Mouse (Mus musculus): Measurements from ENCODE around the gene Nr1d1. TPM values are rescaled to one million over a fixed set of nuclear protein-coding genes. Genes with fewer than 3 reads are reported as not detected.
A peak's percentile ranks its signal among the peaks of the same experiment; 100 is the strongest.

The Nr1d1 gene
- polyA plus RNA-seq, 1 experiment = 4.1 TPM

DNA sequence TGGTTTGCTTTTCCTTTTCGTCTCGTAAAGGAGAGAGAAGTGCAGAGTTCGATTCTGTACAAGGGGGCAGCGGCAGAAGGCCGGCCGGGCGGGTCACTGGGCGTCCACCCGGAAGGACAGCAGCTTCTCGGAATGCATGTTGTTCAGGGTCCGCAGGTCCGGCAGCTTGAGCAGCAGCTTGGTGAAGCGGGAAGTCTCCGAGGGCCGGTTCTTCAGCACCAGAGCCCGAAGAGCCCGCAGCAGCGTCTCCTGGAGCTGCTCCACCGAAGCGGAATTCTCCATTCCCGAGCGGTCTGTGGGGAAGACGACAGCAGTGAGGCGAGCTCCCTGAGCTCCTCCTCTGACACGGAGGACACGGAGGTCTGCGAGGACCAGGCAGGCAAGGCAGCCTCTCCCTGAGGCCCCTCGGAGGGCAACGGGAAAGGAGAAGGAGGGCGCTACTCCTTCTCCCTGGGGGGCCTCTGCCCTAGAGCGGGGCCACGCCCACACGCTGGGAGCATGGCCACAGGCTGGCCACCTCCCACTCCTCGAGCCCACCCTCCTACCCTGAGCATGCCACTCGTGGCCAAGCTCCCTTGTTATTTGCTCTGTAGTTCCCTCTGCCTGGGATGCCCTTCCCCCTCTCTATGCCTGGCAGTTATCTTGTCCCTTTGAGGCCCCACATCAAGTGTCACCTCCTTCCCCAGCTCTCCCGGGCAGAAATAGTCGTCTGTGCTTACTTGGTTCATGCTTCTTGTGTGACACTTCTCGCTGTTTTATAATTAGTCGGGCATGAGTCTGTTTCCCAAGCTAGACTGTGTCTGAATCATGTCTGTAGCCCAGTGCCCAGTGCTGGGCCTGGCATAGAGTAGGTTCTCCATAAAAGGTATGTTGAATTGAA, 6.8 kb downstream of the Nr1d1 start:
- DNase-seq (ENCODE audit: low read depth) = peak; percentile 44
- TF ChIP-seq CTCF (IDR thresholded peaks at IDR 0.05; ENCODE audit: borderline replicate concordance, extremely low read depth, insufficient read depth, insufficient read length) = no peak
- no peak for TF ChIP-seq POLR2A (IDR thresholded peaks at IDR 0.05; ENCODE audit: borderline replicate concordance, extremely low read depth, insufficient read depth, insufficient read length, poor library complexity, severe bottlenecking)

DNA sequence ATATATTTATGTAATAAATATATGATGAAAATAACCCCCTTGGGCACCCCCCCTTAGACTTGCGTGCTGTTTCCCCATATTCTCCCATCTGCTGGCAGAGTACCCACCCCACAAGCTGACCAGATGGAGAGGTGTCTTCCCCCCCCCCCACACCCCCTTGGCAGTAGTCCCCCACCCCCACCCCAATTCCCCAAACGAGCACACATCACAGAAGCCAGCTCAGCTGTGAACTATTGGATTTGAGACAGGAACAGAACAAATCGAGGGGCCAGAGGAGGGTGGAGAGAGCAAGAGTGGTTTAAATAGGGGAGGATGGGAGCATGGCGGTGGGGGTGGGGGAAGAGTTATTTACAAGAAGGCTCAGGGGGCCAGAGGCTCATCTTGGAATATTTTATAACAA, 7.4 kb downstream of the Nr1d1 start:
- DNase-seq (ENCODE audit: low read depth) = peak; percentile 80
- TF ChIP-seq POLR2A (IDR thresholded peaks at IDR 0.05; ENCODE audit: borderline replicate concordance, extremely low read depth, insufficient read depth, insufficient read length, poor library complexity, severe bottlenecking) (no peak), CTCF (IDR thresholded peaks at IDR 0.05; ENCODE audit: borderline replicate concordance, extremely low read depth, insufficient read depth, insufficient read length) (no peak)

DNA sequence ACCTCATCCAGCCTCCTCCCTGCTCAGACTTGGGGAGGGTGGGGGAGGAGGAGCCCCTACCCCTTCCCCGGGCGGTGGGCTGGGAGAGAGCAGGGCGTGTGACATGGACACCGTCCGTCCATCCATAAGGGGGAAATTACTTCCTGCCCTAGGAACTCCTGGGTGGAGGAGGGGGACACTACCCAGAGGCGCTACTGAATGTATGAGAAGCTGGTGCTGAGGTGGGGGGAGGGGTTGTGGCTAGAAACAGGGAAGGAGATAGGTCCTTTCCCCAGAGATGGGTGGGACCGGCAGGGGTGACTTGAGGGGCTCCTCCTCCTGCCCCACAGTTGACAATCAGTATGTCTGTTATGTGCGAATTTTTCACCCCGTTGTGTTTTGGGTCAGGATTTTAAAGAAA, 7.9 kb downstream of the Nr1d1 start:
- TF ChIP-seq CTCF (IDR thresholded peaks at IDR 0.05; ENCODE audit: borderline replicate concordance, extremely low read depth, insufficient read depth, insufficient read length) (no peak), POLR2A (IDR thresholded peaks at IDR 0.05; ENCODE audit: borderline replicate concordance, extremely low read depth, insufficient read depth, insufficient read length, poor library complexity, severe bottlenecking) (no peak)
- peak; percentile 88 for DNase-seq (ENCODE audit: low read depth)

DNA sequence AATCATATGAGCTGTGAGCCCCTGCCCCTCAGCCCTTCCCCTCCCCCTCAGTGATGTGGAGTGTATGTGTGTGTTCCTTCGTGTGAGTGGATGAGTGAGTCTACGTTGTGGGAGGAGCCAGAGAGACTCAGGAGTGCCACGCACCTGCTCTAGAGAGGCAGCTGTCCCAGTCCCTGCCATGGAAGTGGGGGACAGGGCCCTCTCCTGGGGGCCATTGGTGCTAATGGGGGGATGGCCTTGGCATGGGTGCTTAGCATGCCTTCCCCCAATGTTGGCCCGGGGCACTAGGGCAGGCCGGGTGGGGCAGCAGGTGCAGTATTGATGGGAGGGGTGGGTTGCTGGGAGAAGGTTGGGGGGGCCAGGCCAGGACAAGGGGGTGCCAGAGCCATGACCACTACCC, 8.3 kb downstream of the Nr1d1 start:
- DNase-seq (ENCODE audit: low read depth) = peak; percentile 45
- TF ChIP-seq POLR2A (IDR thresholded peaks at IDR 0.05; ENCODE audit: borderline replicate concordance, extremely low read depth, insufficient read depth, insufficient read length, poor library complexity, severe bottlenecking) (no peak), CTCF (IDR thresholded peaks at IDR 0.05; ENCODE audit: borderline replicate concordance, extremely low read depth, insufficient read depth, insufficient read length) (no peak)

DNA sequence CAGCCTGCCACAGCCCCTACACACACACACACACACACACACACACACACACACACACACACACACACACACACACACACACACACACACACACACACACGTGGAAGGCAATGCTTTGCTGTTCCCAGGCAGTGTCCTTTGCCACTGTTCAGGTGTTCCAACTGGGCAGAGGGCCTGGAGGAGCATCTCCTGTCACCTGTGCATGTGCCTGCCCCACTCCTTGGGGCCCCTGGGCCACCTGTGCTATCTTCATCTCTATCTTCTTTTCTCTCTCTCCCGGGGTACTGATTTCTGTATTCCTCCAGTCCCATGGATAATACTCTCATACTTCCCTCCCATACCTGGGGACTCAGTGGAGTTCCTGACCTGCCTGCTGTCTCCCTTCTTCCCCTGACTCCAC, 8.8 kb downstream of the Nr1d1 start:
- no peak for DNase-seq (ENCODE audit: low read depth)
- TF ChIP-seq POLR2A (IDR thresholded peaks at IDR 0.05; ENCODE audit: borderline replicate concordance, extremely low read depth, insufficient read depth, insufficient read length, poor library complexity, severe bottlenecking) = no peak
- no peak for TF ChIP-seq CTCF (IDR thresholded peaks at IDR 0.05; ENCODE audit: borderline replicate concordance, extremely low read depth, insufficient read depth, insufficient read length)

DNA sequence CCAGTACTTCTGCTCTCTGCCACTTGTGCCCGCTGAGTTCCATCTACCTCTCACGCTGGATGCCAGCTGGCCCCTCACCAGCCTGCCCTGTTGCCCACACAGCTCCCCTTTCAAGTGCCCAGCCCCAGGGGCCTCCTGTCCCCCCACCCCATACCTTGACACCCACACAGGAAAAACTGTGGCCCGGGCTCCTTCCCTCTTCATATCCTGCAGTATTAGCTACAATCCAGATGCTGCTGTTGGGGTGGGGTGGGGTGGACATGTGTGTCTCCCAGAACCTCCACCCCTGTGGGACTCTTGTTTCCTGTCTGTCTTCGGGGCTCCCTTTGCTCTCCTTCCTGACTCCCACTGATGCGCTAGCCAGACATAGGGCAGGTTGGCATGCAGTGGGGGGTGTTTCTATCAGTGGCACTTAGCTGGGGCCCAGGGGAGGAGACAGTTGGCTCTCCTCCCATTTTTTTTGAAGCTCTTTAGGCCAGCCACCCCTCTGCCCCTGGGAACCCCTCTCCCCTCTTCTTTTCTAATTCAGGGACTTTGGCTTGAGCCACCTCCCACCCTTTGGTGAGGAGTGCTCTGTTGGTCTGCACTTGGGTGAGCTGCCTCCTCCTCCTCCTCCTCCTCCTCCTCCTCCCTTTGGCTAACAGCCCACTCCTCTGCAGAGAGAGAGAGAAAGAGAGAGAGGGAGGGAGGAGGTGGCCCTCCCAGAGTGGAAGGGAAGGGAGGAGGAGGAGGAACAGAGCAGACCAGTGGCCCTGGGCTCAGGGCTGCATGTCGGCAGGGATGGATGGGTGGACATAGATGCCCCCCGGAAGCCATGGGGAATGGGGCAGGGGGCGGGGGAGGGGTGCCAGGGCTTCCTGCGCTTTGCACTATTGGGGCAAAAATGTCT, 9.5 kb downstream of the Nr1d1 start:
- peak; percentile 74 for DNase-seq (ENCODE audit: low read depth)
- TF ChIP-seq POLR2A (IDR thresholded peaks at IDR 0.05; ENCODE audit: borderline replicate concordance, extremely low read depth, insufficient read depth, insufficient read length, poor library complexity, severe bottlenecking) = no peak
- no peak for TF ChIP-seq CTCF (IDR thresholded peaks at IDR 0.05; ENCODE audit: borderline replicate concordance, extremely low read depth, insufficient read depth, insufficient read length)

DNA sequence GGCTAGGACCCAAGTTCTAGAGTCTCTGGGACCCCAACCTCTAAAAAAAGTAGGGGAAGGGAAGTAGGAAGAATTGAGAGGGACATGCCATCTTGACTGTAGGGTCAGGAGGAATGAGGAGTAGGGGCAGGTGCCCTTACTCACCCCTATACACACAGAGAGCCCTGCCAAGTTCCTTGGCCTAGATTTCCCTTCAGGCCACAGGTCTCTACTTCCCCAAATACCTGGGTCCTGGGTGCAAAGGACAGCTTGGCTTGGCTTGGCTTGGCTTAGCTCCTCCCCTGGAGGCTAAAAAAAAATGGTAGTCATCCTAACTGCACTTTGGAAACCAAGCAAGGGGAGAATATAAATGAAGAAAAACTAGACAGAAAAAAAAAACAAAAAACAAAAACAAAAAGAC, 10.4 kb downstream of the Nr1d1 start:
- DNase-seq (ENCODE audit: low read depth) = no peak
- TF ChIP-seq POLR2A (IDR thresholded peaks at IDR 0.05; ENCODE audit: borderline replicate concordance, extremely low read depth, insufficient read depth, insufficient read length, poor library complexity, severe bottlenecking) = no peak
- TF ChIP-seq CTCF (IDR thresholded peaks at IDR 0.05; ENCODE audit: borderline replicate concordance, extremely low read depth, insufficient read depth, insufficient read length) = no peak

DNA sequence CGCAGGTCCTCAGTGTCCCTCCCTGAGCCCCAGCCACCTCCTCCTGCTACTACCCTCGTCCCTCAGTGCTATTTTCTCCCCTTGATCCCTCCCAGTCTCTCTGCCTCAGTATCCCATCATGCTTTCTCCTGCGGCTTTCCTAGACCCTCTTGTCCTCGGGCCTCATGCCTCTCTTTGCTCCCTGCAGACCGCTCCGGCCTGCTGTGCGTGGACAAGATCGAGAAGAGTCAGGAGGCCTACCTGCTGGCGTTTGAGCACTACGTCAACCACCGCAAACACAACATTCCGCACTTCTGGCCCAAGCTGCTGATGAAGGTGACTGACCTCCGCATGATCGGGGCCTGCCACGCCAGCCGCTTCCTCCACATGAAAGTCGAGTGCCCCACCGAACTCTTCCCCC, 11.0 kb downstream of the Nr1d1 start:
- DNase-seq (ENCODE audit: low read depth) = no peak

DNA sequence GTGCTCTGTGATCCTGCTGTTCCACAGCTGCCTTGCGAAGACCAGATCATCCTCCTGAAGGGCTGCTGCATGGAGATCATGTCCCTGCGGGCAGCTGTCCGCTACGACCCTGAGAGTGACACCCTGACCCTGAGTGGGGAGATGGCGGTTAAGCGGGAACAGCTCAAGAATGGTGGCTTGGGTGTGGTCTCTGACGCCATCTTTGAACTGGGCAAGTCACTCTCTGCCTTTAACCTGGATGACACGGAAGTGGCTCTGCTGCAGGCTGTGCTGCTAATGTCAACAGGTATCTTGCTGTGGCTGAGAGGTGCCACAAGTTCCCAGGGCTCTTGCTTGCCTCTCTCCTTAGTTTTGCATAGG, 11.7 kb downstream of the Nr1d1 start:
- no peak for TF ChIP-seq CTCF (IDR thresholded peaks at IDR 0.05; ENCODE audit: borderline replicate concordance, extremely low read depth, insufficient read depth, insufficient read length)
- no peak for TF ChIP-seq POLR2A (IDR thresholded peaks at IDR 0.05; ENCODE audit: borderline replicate concordance, extremely low read depth, insufficient read depth, insufficient read length, poor library complexity, severe bottlenecking)
- no peak for DNase-seq (ENCODE audit: low read depth)

More for the DNA sequence above, 11.0 kb downstream of the Nr1d1 start:
- no peak for TF ChIP-seq CTCF (IDR thresholded peaks at IDR 0.05; ENCODE audit: borderline replicate concordance, extremely low read depth, insufficient read depth, insufficient read length)

DNA sequence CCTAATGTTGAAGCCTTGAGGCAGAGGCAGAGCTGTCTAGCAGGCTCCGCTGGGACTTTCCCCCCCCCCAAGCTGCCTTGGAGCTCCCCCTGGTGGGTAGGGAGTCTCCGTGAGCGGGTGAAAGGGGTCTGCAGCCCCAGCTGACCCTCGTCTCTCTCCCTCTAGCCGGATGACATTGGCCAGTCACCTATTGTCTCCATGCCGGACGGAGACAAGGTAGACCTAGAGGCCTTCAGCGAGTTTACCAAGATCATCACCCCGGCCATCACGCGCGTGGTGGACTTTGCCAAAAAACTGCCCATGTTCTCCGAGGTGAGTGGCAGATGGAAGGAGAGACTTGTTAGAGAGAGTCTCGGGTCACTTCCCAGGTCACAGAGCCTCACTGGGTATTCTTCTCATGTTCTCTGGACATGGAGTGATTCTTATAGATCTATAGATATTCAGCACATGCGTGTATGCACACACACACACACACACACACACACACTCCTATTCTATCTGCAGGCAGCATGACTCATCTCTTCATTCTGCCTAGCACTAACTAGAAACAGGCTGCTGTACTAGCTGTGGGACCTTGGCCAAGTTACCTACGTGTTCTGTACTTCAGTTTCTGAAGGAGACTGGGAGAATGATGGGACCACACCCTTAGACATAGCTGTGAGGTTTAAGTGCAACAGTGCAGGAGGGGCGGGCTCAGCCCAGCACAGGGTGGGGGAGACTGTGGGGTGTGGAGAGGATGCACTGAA, 12.2 kb downstream of the Nr1d1 start:
- DNase-seq (ENCODE audit: low read depth) = no peak
- TF ChIP-seq CTCF (IDR thresholded peaks at IDR 0.05; ENCODE audit: borderline replicate concordance, extremely low read depth, insufficient read depth, insufficient read length) (peak; percentile 49; the same call in 1 of the 2 replicates), POLR2A (IDR thresholded peaks at IDR 0.05; ENCODE audit: borderline replicate concordance, extremely low read depth, insufficient read depth, insufficient read length, poor library complexity, severe bottlenecking) (no peak)

DNA sequence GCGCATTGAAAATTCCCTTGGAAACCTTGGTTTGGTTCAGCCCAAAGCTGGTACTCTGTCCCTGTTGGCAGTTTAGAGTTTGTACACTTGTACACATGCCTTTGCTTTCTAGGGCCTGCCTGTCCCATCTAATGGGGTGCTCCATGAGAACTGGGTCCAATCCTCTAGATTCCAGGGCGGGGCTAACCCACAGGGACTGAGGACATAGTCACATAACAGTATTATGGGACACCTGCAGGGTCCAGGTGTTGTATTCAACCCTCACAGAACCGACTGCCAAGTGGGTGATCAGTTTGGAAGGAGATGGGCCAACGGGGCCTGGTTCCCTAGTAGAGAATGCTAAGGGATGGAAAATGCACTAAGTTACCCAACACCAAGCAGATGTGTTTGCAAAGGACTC, 13.2 kb downstream of the Nr1d1 start:
- TF ChIP-seq CTCF (IDR thresholded peaks at IDR 0.05; ENCODE audit: borderline replicate concordance, extremely low read depth, insufficient read depth, insufficient read length) = no peak
- TF ChIP-seq POLR2A (IDR thresholded peaks at IDR 0.05; ENCODE audit: borderline replicate concordance, extremely low read depth, insufficient read depth, insufficient read length, poor library complexity, severe bottlenecking) = no peak
- no peak for DNase-seq (ENCODE audit: low read depth)
